Mouse (Mus musculus): ENCODE measurements around the gene Sik2.

- TF ChIP-seq GATA1 (IDR thresholded peaks at IDR 0.05; ENCODE audit: low read length) (no peak), TAL1 (IDR thresholded peaks at IDR 0.05; ENCODE audit: low read length) (no peak)
These were observed 4.8 kb upstream of the Sik2 start for GRCm38 (mm10) chr9:51013644-51014043.

Data from erythroblast, embryonic 14.5 days (primary cell).